Mouse (Mus musculus) midbrain, embryonic 14.5 days (tissue): ENCODE data around the gene Trip13. TPM values are rescaled to one million over a fixed set of nuclear protein-coding genes. Genes with fewer than 3 reads are reported as not detected.

Source experiments
- ATAC-seq: fragments of 200-750 bp; cut with Nextera tagmentation; 2 replicates; pipeline ENCODE4 v1.8.0; 2017; ENCODE audit warnings: moderate number of reproducible peaks, moderate library complexity; ENCODE audit not compliant: low FRiP score, low TSS enrichment
- DNase-seq: peaks from one replicate; pipeline ENCODE4 v3.0.0-alpha.2; 2015
- H3K27ac ChIP-seq: fragments of 300-500 bp; sonication (generic); replicated peaks from 2 replicates; pipeline ENCODE4 v1.5.1; 2014; ENCODE audit warnings: mild to moderate bottlenecking, low read depth, low read length, moderate library complexity
- H3K27me3 ChIP-seq: fragments of 300-500 bp; sonication (generic); 2 replicates; pipeline ENCODE4 v1.6.1; 2014; ENCODE audit warnings: low read length, control low read depth, mixed read lengths; ENCODE audit not compliant: control insufficient read depth, insufficient read depth
- H3K36me3 ChIP-seq: fragments of 300-500 bp; sonication (generic); 2 replicates; pipeline ENCODE4 v1.6.1; 2014; ENCODE audit warnings: low read length, control low read depth; ENCODE audit not compliant: control insufficient read depth, insufficient read depth
- H3K4me1 ChIP-seq: fragments of 300-500 bp; sonication (generic); 2 replicates; pipeline ENCODE4 v1.6.1; 2014; ENCODE audit warnings: mild to moderate bottlenecking, antibody characterized with exemption, low read length, control low read depth; ENCODE audit not compliant: control insufficient read depth, insufficient read depth
- H3K4me2 ChIP-seq: fragments of 300-500 bp; sonication (generic); 2 replicates; pipeline ENCODE4 v1.6.1; 2014; ENCODE audit warnings: mild to moderate bottlenecking, low read length, moderate library complexity
- H3K4me3 ChIP-seq: fragments of 300-500 bp; sonication (generic); replicated peaks from 2 replicates; pipeline ENCODE4 v1.5.1; 2014; ENCODE audit warnings: low read depth, low read length
- H3K9ac ChIP-seq: fragments of 300-500 bp; sonication (generic); replicated peaks from 2 replicates; pipeline ENCODE4 v1.6.1; 2014; ENCODE audit warnings: mild to moderate bottlenecking, low read length, moderate library complexity
- H3K9me3 ChIP-seq: fragments of 300-500 bp; sonication (generic); 2 replicates; pipeline ENCODE4 v1.6.1; 2016; ENCODE audit warnings: low read length, control low read depth, mixed read lengths; ENCODE audit not compliant: control insufficient read depth
- WGBS: fragments of 180-500 bp; shearing (Covaris S2); extraction: QIAGEN DNeasy Blood & Tissue Kit; methylation state at CpG from one replicate; pipeline ENCODE4 v1.1.7; 2014; 5-methylcytosine and 5-hydroxymethylcytosine counted together
- polyA plus RNA-seq: library from polyadenylated mRNA; unstranded; fragments of >200 nt; fragmentation: Nextera tagmentation; extraction: Ambion mirVana; gene quantifications from 2 replicates; pipeline ENCODE4 v1.2.1, GENCODE M21; 2014

Trip13 gene
- polyA plus RNA-seq, 1 experiment from 2014 or later = 13.9 TPM

DNA sequence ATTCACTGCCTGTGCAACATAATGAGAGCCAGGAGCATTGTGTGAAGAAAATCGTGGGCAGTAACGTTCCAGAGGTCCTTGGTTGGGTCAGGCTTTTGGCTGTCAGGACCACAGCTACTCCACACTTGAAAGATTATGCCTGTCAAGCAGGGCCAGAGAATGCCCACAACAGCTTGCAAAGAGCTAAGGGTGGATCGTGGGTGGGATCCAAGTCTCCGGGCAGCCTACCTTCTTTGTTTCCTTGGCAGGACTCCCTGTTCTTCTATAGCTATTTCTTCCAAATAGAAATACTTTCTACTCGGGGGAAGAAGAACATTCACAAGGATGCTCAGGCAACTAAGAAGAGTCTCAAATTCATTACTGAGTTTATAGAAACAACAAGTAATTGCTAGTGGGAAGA, 30.4 kb downstream of the Trip13 start:
- WGBS = 86% methylated on average over 5 of the region's 5 CpGs
- H3K4me2 ChIP-seq = no peak overlapping the region
- DNase-seq = no peak

DNA sequence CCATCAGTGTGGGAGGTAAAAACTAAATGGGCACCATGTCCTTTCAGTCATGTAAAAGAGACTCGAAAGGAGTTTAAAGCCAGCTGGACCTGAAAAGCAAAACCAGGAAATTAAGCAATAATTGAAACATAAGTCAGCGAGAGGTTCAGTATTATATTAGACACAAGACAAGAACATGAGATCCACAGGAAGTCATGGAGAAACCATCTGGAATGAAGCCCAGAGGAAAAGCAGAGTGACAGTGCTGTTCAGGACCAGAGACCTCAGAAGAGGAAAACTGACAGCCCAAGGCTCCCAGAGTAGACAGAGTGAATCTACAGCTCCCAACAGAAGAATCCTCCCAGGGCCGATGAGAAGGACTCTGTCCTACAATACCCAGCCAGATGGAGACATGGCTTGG, 40.0 kb downstream of the Trip13 start:
- no peaks in the 10 kb centered on the region for H3K9me3 ChIP-seq
- DNase-seq = no peak

More for the DNA sequence above, 30.4 kb downstream of the Trip13 start:
- no peak overlapping the region for H3K4me3 ChIP-seq
- no peak overlapping the region for H3K27ac ChIP-seq
- no peaks in the 10 kb centered on the region for H3K27me3 ChIP-seq
- no peaks in the 10 kb centered on the region for H3K36me3 ChIP-seq
- no peak for ATAC-seq
- H3K9me3 ChIP-seq = no peaks in the 10 kb centered on the region
- H3K4me1 ChIP-seq = no peaks in the 10 kb centered on the region
- no peak overlapping the region for H3K9ac ChIP-seq

DNA sequence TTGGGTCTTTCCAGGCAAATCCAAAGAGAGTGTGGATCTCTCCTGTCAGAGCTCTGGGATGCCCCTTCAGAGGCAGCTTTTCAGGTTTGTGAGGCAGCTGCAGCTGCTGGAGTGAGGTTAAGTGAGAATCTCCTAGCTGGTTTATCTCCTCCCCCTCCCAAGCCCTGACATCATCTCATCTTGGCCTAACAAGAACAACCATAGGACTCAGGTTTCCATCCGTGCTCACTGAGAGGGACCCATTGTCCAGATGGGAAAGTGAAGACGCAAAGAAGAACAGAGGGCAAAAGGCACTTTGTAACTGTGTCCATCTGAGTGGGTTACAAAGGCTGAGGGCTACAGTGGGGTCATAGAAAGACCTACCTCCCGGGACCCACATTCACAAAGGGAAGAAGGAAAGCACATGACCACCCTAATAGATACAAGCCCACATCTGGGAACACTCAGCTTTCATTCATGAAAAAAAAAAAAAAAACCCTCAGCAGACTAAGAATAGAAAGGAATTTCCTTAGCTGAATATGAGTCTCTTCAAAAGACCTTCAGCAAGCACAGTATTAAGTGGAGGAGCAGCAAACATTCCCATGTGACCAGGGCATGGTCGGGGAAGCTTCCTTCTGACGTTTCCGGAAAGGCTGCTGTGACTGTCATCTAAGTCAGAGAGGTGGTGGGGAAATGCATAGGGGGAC, 44.9 kb downstream of the Trip13 start:
- H3K36me3 ChIP-seq = no peaks in the 10 kb centered on the region
- H3K4me1 ChIP-seq = no peaks in the 10 kb centered on the region
- H3K9ac ChIP-seq = no peak overlapping the region
- H3K4me3 ChIP-seq = no peak overlapping the region
- H3K27ac ChIP-seq = no peak overlapping the region
- ATAC-seq = no peak
- no peaks in the 10 kb centered on the region for H3K9me3 ChIP-seq
- no peaks in the 10 kb centered on the region for H3K27me3 ChIP-seq
- WGBS = 69% methylated on average over 6 of the region's 6 CpGs
- H3K4me2 ChIP-seq = no peak overlapping the region
- DNase-seq = no peak

More for the DNA sequence above, 40.0 kb downstream of the Trip13 start:
- Histone ChIP-seq H3K4me3 (no peak overlapping the region), H3K4me2 (no peak overlapping the region), H3K36me3 (no peaks in the 10 kb centered on the region), H3K9ac (no peak overlapping the region), H3K4me1 (no peaks in the 10 kb centered on the region), H3K27me3 (no peaks in the 10 kb centered on the region), H3K27ac (no peak overlapping the region)
- 90% methylated on average over 3 of the region's 3 CpGs for WGBS
- no peak for ATAC-seq

DNA sequence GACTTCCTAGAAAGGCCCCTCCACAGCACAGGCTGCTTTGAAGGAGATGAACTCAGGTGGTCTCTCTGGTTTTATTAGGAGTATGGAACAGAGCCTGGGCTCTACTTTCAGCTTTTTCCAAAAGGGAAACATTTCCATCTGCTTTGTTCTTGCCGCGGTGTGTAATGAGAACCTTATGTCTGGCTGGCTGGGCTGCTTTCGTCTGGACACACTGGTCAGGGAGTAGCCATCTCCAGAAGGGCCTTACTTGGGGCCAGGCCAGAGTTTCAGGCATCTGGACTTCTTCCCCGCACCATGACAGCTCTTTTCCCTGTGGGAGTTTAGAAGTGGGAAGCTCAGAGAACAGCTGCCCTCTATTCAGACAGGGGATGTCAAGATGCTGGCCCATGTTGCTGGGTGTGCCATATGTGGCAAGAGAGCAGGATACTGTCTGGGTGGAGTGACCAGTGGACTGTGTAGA, 50.1 kb downstream of the Trip13 start:
- no peak overlapping the region for H3K9ac ChIP-seq
- H3K4me1 ChIP-seq = no peaks in the 10 kb centered on the region
- H3K36me3 ChIP-seq = no peaks in the 10 kb centered on the region
- ATAC-seq (no peak), DNase-seq (no peak)
- 82% methylated on average over 4 of the region's 4 CpGs for WGBS
- H3K4me2 ChIP-seq = no peak overlapping the region
- H3K4me3 ChIP-seq = no peak overlapping the region
- H3K27me3 ChIP-seq = no peaks in the 10 kb centered on the region
- H3K27ac ChIP-seq = no peak overlapping the region
- no peaks in the 10 kb centered on the region for H3K9me3 ChIP-seq

DNA sequence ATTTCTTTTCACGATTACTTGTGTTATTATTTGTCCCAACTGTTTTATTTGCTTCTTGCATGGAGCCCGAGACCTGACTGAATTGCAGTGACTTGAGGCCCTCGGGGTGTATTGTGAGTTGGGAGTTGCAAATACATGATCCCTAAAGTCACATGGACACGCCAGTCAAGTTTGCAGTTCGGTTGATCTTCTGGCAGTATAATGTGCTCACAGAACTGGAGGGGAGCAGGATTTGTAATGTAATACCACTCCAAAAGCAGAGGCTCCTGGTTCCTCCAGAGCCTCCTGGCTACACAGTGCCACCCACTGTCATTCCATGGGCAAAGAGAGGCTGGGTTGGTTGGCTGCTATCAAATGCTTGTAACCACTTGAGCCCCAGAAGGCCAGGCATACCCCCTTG, 51.0 kb downstream of the Trip13 start:
- H3K4me1 ChIP-seq = no peaks in the 10 kb centered on the region
- H3K27me3 ChIP-seq = no peaks in the 10 kb centered on the region
- WGBS = 75% methylated on average over 5 of the region's 5 CpGs
- no peaks in the 10 kb centered on the region for H3K9me3 ChIP-seq
- ATAC-seq = no peak
- no peaks in the 10 kb centered on the region for H3K36me3 ChIP-seq
- no peak overlapping the region for H3K9ac ChIP-seq
- no peak overlapping the region for H3K4me2 ChIP-seq
- no peak overlapping the region for H3K27ac ChIP-seq
- H3K4me3 ChIP-seq = no peak overlapping the region
- DNase-seq = no peak

DNA sequence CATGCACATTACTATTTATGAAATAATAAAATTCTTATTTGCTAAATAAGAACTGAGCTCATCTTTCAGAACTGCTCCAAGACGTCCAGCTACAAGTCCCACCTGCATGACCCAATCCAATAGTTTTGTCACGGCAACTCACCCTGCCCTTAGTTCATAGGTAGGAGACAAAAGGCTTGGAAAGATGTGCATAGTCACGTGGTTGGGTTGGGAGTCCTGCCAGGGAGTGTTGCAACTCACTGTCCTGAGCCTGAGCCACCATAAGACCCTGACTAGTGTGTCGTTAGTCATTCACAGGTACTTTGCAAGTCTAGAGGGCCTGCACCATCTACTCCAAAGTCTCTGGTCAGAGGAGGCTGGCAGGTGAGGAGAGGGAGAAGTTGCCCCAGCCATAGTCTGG, 51.5 kb downstream of the Trip13 start:
- Histone ChIP-seq H3K4me2 (no peak overlapping the region), H3K27ac (no peak overlapping the region), H3K36me3 (no peaks in the 10 kb centered on the region), H3K27me3 (no peaks in the 10 kb centered on the region), H3K9me3 (no peaks in the 10 kb centered on the region), H3K4me3 (no peak overlapping the region), H3K9ac (no peak overlapping the region), H3K4me1 (no peaks in the 10 kb centered on the region)
- WGBS = 77% methylated on average over 4 of the region's 4 CpGs
- DNase-seq (no peak), ATAC-seq (no peak)

DNA sequence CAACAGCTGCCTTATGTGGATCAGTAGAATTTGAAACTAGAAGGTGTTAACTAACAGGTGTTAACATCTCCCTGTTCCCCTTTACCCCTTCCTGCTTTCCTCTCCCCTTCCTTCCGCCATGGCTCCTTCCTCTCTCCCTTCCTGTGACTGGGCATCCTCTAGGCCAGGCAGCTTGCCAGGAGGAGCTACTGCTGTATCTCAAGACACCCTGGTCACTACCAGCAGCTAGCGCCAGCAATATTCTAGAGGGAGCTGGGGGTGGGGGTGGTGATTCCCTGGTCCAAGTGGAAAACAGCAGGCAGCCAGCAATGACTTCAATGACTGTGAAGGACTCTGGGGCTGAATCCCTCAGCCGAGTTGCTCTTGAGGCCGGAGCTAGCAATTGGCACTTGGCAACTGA, 51.9 kb downstream of the Trip13 start:
- H3K27ac ChIP-seq = no peak overlapping the region
- no peak overlapping the region for H3K9ac ChIP-seq
- no peak overlapping the region for H3K4me3 ChIP-seq
- H3K27me3 ChIP-seq = no peaks in the 10 kb centered on the region
- WGBS = 84% methylated on average over 4 of the region's 4 CpGs
- no peak overlapping the region for H3K4me2 ChIP-seq
- H3K4me1 ChIP-seq = no peaks in the 10 kb centered on the region
- H3K9me3 ChIP-seq = no peaks in the 10 kb centered on the region
- H3K36me3 ChIP-seq = no peaks in the 10 kb centered on the region
- DNase-seq (no peak), ATAC-seq (no peak)

DNA sequence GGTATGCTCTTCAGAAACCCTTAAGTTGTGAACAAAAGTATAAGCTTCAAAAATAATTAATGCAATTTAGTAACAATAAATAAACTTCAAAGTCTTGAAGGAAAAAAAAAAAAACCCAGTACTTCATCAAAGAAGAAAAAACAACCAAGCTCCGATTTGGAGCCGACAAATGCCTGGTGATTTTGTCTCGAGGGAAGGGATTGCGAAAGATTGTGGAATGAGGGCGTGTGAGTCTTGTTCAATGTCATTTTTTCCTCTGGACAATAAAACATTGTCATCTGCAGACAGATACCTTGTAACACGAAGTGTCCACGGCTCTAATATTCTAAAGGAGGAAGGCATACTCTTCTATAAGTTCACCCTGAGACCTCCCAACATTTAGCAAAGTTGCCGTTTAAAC, 56.2 kb downstream of the Trip13 start:
- Histone ChIP-seq H3K27me3 (no peaks in the 10 kb centered on the region), H3K4me3 (no peak overlapping the region), H3K9ac (no peak overlapping the region), H3K27ac (no peak overlapping the region), H3K9me3 (no peaks in the 10 kb centered on the region), H3K4me2 (no peak overlapping the region), H3K4me1 (no peaks in the 10 kb centered on the region), H3K36me3 (no peaks in the 10 kb centered on the region)
- no peak for DNase-seq
- WGBS = 85% methylated on average over 8 of the region's 8 CpGs
- ATAC-seq = no peak

DNA sequence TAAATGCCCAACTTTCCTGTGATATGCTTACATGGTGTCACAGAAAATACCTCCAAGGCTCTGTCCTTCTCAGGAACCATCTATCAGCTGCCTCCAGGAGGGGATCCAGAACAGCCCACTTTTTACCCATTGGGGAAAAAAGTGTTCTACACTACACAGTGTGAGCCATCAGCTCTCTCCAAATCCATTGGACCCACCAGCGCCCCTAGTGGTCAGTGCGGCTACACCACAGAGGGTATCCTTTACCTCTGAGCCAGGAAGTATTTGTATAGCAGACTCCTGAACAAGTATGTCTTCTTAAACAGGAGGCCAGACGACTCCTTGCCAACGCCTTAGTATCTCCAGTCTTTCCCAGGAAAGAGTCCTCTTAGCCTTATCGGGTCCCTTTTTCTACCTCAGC, 57.8 kb downstream of the Trip13 start:
- H3K27ac ChIP-seq = no peak overlapping the region
- ATAC-seq (no peak), DNase-seq (no peak)
- no peaks in the 10 kb centered on the region for H3K9me3 ChIP-seq
- no peak overlapping the region for H3K4me2 ChIP-seq
- no peak overlapping the region for H3K4me3 ChIP-seq
- no peak overlapping the region for H3K9ac ChIP-seq
- no peaks in the 10 kb centered on the region for H3K36me3 ChIP-seq
- 91% methylated on average over 5 of the region's 5 CpGs for WGBS
- no peaks in the 10 kb centered on the region for H3K27me3 ChIP-seq
- H3K4me1 ChIP-seq = no peaks in the 10 kb centered on the region
